Mouse (Mus musculus): ENCODE results near the gene Eif3a. TPM values are rescaled to one million over a fixed set of nuclear protein-coding genes. Genes with fewer than 3 reads are reported as not detected.

Eif3a gene
- polyA plus RNA-seq, 1 experiment from 2014 or later, result 57.2 TPM

DNA sequence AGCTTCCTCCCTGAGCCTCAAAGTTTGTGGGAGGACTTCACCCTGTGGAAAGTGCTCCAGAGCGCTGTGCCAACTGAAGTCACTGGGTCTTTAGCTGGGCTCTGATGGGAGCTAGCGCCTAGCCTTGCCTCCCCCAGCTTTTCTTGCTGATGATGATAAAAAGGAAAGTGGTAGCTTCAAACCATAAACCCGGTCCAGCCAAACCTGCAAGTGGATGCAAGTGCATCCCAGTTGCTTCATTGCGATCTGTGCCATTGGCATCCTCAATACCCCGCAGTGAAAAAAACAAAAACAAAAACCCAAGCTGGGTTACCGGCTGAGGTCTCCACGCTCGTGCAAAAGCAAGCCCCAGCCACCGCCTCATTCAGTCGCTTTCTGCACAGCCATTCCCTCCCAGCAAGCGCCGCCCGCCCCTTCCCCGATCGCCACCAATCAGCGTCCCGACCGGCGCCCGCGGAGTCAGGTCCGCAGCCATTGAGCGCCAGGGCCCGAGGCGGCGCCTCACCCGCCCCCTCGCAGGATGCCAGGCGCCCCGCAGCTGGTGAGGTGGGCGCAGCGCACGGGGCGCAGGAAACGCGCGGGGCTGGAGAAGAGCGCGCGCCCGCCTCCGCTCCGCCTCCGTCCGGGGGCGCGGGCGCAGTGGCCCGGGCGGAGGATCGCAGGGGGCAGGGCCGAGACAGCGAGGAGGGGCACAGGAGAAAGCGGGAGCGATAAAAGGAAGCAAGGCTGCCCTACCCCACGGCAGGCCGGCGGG is 34.8 kb downstream of the Eif3a start, which contains the start of gene Nanos1:
Nanos1 (plus strand) TSS at position 550 of the 754 bp plus-strand sequence.
- H3K36me3 ChIP-seq (ENCODE audit: control insufficient read depth, insufficient read depth), result peaks cover 6% of the 10 kb centered on the region
- H3K9ac ChIP-seq (ENCODE audit: low read depth, low read length), result peak within 1 kb of the TSS; percentile 48; the same call in 1 of the 2 replicates
- under 1% methylated on average over 53 of the region's 58 CpGs for WGBS
- H3K27me3 ChIP-seq (replicated peaks; ENCODE audit: control insufficient read depth, insufficient read depth, low read length), result no peaks in the 10 kb centered on the region
- H3K9me3 ChIP-seq (ENCODE audit: control insufficient read depth), result no peaks in the 10 kb centered on the region
- 0 out of 2 replicates have a peak, but pooled peaks have one; percentile 16 for TF ChIP-seq CTCF (IDR thresholded peaks at IDR 0.05; ENCODE audit: low read depth)
- no peak within 1 kb of the TSS for H3K27ac ChIP-seq (ENCODE audit: low read depth, low read length)
- ATAC-seq, result peak; percentile 82
- H3K4me2 ChIP-seq (replicated peaks; ENCODE audit: low read depth), result peak within 1 kb of the TSS; percentile 100
- peak within 1 kb of the TSS; percentile 86 for H3K4me3 ChIP-seq (ENCODE audit: low read depth, low read length)
- H3K4me1 ChIP-seq (replicated peaks; ENCODE audit: control insufficient read depth, insufficient read depth, low read length), result 0 out of 2 replicates have a peak, but pooled peaks cover 4% of the 10 kb centered on the region

DNA sequence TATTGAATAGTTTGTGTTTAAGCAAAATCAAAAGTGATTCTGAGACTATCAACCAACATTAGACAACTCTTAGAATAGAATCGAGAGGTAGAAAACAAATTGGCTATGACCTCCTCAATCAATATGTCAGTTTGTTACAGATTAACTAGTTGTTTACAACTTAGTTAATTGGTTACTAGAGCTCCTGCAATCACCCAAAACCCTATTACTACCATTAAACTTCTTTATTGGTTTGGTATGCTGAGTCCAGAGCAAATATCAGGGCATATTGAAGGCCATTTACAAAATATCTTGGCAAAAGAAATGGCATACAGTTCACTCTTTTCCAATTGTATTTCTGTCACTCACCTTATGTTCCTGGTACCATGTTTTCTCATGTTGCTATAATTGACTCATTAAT is 42.7 kb downstream of the Eif3a start:
- Histone ChIP-seq H3K4me3 (ENCODE audit: low read depth, low read length) (no peak overlapping the region), H3K9ac (ENCODE audit: low read depth, low read length) (no peak overlapping the region), H3K27me3 (replicated peaks; ENCODE audit: control insufficient read depth, insufficient read depth, low read length) (no peaks in the 10 kb centered on the region), H3K27ac (ENCODE audit: low read depth, low read length) (no peak overlapping the region), H3K36me3 (ENCODE audit: control insufficient read depth, insufficient read depth) (no peaks in the 10 kb centered on the region), H3K4me1 (replicated peaks; ENCODE audit: control insufficient read depth, insufficient read depth, low read length) (no peaks in the 10 kb centered on the region), H3K9me3 (ENCODE audit: control insufficient read depth) (no peaks in the 10 kb centered on the region), H3K4me2 (replicated peaks; ENCODE audit: low read depth) (no peak overlapping the region)
- ATAC-seq, result no peak
- no peak for TF ChIP-seq CTCF (IDR thresholded peaks at IDR 0.05; ENCODE audit: low read depth)
- 31% methylated on average over 1 of the region's 1 CpGs for WGBS

DNA sequence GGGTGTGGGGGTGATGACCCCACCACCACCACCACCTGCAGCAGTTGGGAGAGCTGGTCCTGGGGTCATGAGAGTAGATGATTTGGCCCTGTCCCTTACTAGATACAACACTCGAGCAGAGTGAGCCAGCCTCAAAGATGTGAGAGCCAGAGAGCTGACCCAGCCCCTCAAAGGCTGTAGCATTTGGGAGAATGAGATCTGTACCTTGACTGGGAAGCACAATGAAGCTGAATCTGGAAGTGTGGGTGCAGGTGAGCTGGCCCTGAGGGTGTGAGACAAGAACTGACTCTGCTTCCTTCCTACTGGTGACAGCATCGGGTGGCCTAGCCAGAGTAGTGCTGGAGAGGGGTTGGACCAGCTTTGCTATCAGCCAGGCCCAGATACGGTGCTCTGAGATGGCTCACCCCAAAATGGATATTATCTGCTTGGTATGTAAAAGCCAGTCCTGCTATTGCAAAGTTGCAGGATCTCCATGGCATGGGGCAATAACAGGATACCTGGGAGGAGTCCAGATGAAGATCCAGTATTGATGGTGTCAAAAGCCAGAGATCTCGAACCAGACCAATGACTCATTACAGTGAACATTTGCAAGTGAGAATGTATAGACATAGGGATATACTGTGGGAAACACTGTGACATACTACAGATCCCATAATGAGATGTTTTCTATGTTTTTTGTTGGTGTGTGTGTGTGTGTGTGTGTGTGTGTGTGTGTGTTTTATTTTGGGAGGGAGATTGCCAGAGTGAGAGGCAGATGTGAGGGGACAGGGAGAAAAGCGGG is 46.5 kb downstream of the Eif3a start:
- no peak overlapping the region for H3K27ac ChIP-seq (ENCODE audit: low read depth, low read length)
- no peaks in the 10 kb centered on the region for H3K27me3 ChIP-seq (replicated peaks; ENCODE audit: control insufficient read depth, insufficient read depth, low read length)
- 63% methylated on average over 5 of the region's 5 CpGs for WGBS
- no peak for TF ChIP-seq CTCF (IDR thresholded peaks at IDR 0.05; ENCODE audit: low read depth)
- no peak overlapping the region for H3K9ac ChIP-seq (ENCODE audit: low read depth, low read length)
- H3K4me1 ChIP-seq (replicated peaks; ENCODE audit: control insufficient read depth, insufficient read depth, low read length), result no peaks in the 10 kb centered on the region
- no peak overlapping the region for H3K4me2 ChIP-seq (replicated peaks; ENCODE audit: low read depth)
- no peaks in the 10 kb centered on the region for H3K9me3 ChIP-seq (ENCODE audit: control insufficient read depth)
- no peaks in the 10 kb centered on the region for H3K36me3 ChIP-seq (ENCODE audit: control insufficient read depth, insufficient read depth)
- no peak overlapping the region for H3K4me3 ChIP-seq (ENCODE audit: low read depth, low read length)
- no peak for ATAC-seq

DNA sequence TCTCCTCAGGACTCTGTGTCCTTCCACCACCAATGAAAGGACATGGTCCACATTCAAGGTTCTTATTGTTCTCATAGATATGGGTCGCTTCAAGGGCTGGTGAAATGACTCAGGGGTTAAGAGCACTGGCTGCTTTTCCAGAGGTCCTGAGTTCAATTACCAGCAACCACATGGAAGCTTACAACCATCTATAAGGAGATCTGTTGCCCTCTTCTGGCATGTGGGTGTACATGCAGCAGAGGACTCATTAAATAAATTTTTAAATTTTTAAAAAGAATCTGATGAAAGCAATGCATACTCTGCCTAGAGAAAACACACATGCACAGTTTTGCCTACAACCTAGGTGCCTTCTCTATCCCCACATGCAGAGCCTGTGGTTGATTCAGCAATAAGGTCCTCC is 49.9 kb downstream of the Eif3a start:
- no peak overlapping the region for H3K27ac ChIP-seq (ENCODE audit: low read depth, low read length)
- no peak for ATAC-seq

DNA sequence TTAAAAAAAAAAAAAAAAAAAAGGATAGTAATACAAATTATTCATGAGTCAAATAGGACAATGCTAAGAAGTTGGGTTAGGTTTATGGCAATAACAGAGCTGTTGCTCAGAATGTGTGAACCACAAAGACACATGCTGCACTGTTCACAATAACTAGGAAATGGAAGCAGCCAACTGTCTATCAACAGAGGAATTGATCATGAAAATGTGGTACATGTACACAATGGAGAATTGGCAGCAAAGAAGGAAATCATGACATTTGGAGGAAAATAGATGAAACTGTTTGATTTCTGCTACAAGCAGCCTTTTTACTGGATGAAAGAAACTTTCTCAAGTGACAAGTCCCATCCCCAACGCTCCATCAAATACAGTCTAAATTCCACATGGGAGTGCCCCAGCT is 58.5 kb downstream of the Eif3a start:
- ATAC-seq, result no peak
- no peak overlapping the region for H3K4me3 ChIP-seq (ENCODE audit: low read depth, low read length)
- H3K4me2 ChIP-seq (replicated peaks; ENCODE audit: low read depth), result no peak overlapping the region
- no peak for TF ChIP-seq CTCF (IDR thresholded peaks at IDR 0.05; ENCODE audit: low read depth)
- no peaks in the 10 kb centered on the region for H3K36me3 ChIP-seq (ENCODE audit: control insufficient read depth, insufficient read depth)
- 75% methylated on average over 1 of the region's 1 CpGs for WGBS
- H3K27ac ChIP-seq (ENCODE audit: low read depth, low read length), result no peak overlapping the region
- H3K4me1 ChIP-seq (replicated peaks; ENCODE audit: control insufficient read depth, insufficient read depth, low read length), result no peaks in the 10 kb centered on the region
- H3K27me3 ChIP-seq (replicated peaks; ENCODE audit: control insufficient read depth, insufficient read depth, low read length), result no peaks in the 10 kb centered on the region
- H3K9ac ChIP-seq (ENCODE audit: low read depth, low read length), result no peak overlapping the region
- no peaks in the 10 kb centered on the region for H3K9me3 ChIP-seq (ENCODE audit: control insufficient read depth)

More for the DNA sequence above, 49.9 kb downstream of the Eif3a start:
- no peaks in the 10 kb centered on the region for H3K4me1 ChIP-seq (replicated peaks; ENCODE audit: control insufficient read depth, insufficient read depth, low read length)
- no peak overlapping the region for H3K4me2 ChIP-seq (replicated peaks; ENCODE audit: low read depth)
- no peaks in the 10 kb centered on the region for H3K9me3 ChIP-seq (ENCODE audit: control insufficient read depth)
- H3K36me3 ChIP-seq (ENCODE audit: control insufficient read depth, insufficient read depth), result no peaks in the 10 kb centered on the region
- H3K27me3 ChIP-seq (replicated peaks; ENCODE audit: control insufficient read depth, insufficient read depth, low read length), result no peaks in the 10 kb centered on the region
- H3K4me3 ChIP-seq (ENCODE audit: low read depth, low read length), result no peak overlapping the region
- no peak overlapping the region for H3K9ac ChIP-seq (ENCODE audit: low read depth, low read length)
- WGBS, result 41% methylated on average over 1 of the region's 1 CpGs
- TF ChIP-seq CTCF (IDR thresholded peaks at IDR 0.05; ENCODE audit: low read depth), result no peak

DNA sequence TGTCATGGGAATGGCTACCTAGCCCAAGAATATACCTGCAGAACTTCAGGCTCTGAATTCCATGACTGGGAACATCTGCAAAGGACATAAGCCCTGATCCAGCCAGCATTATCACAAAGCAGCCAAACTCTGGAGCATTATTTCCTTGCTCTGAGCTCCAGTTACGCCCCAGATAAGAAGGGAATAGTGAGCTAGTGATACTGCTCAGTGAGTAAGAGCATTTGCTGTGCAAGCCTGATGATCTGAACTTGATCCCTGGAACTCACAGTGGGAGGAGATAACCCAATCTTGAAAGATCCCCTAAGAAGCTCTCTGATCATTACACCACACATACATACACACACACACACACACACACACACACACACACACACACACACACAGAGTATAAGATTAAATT is 59.2 kb downstream of the Eif3a start:
- no peak overlapping the region for H3K4me2 ChIP-seq (replicated peaks; ENCODE audit: low read depth)
- no peak overlapping the region for H3K9ac ChIP-seq (ENCODE audit: low read depth, low read length)
- TF ChIP-seq CTCF (IDR thresholded peaks at IDR 0.05; ENCODE audit: low read depth), result no peak
- no peak overlapping the region for H3K4me3 ChIP-seq (ENCODE audit: low read depth, low read length)
- WGBS, result 60% methylated on average over 1 of the region's 1 CpGs
- H3K27me3 ChIP-seq (replicated peaks; ENCODE audit: control insufficient read depth, insufficient read depth, low read length), result no peaks in the 10 kb centered on the region
- no peak for ATAC-seq
- no peaks in the 10 kb centered on the region for H3K9me3 ChIP-seq (ENCODE audit: control insufficient read depth)
- no peaks in the 10 kb centered on the region for H3K4me1 ChIP-seq (replicated peaks; ENCODE audit: control insufficient read depth, insufficient read depth, low read length)
- no peaks in the 10 kb centered on the region for H3K36me3 ChIP-seq (ENCODE audit: control insufficient read depth, insufficient read depth)
- no peak overlapping the region for H3K27ac ChIP-seq (ENCODE audit: low read depth, low read length)

Data from intestine, postnatal 0 days (tissue).